Mouse (Mus musculus): ENCODE results near the gene 1700034J05Rik.

1700034J05Rik gene

GRCm38 (mm10) chr6:146926415-146926980 lies 27.7 kb downstream of the 1700034J05Rik start:
- DNase-seq (ENCODE audit: low spot score in 2 of 2): no peak

- DNase-seq (ENCODE audit: low spot score in 2 of 2): no peak
Measured at GRCm38 (mm10) chr6:146918341-146918740, 35.9 kb downstream of the 1700034J05Rik start.

- no peak for DNase-seq (ENCODE audit: low spot score in 2 of 2)
Measured at GRCm38 (mm10) chr6:146917396-146917795, 36.8 kb downstream of the 1700034J05Rik start.

- no peak for DNase-seq (ENCODE audit: low spot score in 2 of 2)
Measured at GRCm38 (mm10) chr6:146915808-146916207, 38.4 kb downstream of the 1700034J05Rik start.

- DNase-seq (ENCODE audit: low spot score in 2 of 2): no peak
Measured at GRCm38 (mm10) chr6:146913489-146914198, 40.6 kb downstream of the 1700034J05Rik start.

GRCm38 (mm10) chr6:146912835-146913488 lies 41.3 kb downstream of the 1700034J05Rik start:
- DNase-seq (ENCODE audit: low spot score in 2 of 2): no peak

- DNase-seq (ENCODE audit: low spot score in 2 of 2): no peak
Measured at GRCm38 (mm10) chr6:146910801-146911200, 43.4 kb downstream of the 1700034J05Rik start.

GRCm38 (mm10) chr6:146909725-146910489 lies 44.3 kb downstream of the 1700034J05Rik start:
- DNase-seq (ENCODE audit: low spot score in 2 of 2): no peak

- DNase-seq (ENCODE audit: low spot score in 2 of 2): no peak
Measured at GRCm38 (mm10) chr6:146908801-146909200, 45.4 kb downstream of the 1700034J05Rik start.

- DNase-seq (ENCODE audit: low spot score in 2 of 2): no peak
Measured at GRCm38 (mm10) chr6:146907795-146908190, 46.4 kb downstream of the 1700034J05Rik start.

GRCm38 (mm10) chr6:146907061-146907794 lies 47.0 kb downstream of the 1700034J05Rik start:
- DNase-seq (ENCODE audit: low spot score in 2 of 2): no peak

- DNase-seq (ENCODE audit: low spot score in 2 of 2): no peak
Measured at GRCm38 (mm10) chr6:146906000-146906786, 48.0 kb downstream of the 1700034J05Rik start.

GRCm38 (mm10) chr6:146904707-146905106 lies 49.5 kb downstream of the 1700034J05Rik start:
- DNase-seq (ENCODE audit: low spot score in 2 of 2): no peak

GRCm38 (mm10) chr6:146903632-146904031 lies 50.6 kb downstream of the 1700034J05Rik start:
- no peak for DNase-seq (ENCODE audit: low spot score in 2 of 2)

GRCm38 (mm10) chr6:146901929-146902328 lies 52.3 kb downstream of the 1700034J05Rik start:
- DNase-seq (ENCODE audit: low spot score in 2 of 2): no peak
